Mouse (Mus musculus): Measurements from ENCODE around the gene Trio. TPM values are rescaled to one million over a fixed set of nuclear protein-coding genes. Genes with fewer than 3 reads are reported as not detected.

The Trio gene
- polyA plus RNA-seq, 1 experiment from 2014 or later, result 28.9 TPM

GRCm38 (mm10) chr15:27888153-27888552, 137.5 kb downstream of the Trio start:
- 60% methylated on average over 13 of the region's 13 CpGs for WGBS
- H3K36me3 ChIP-seq (ENCODE audit: insufficient read depth), result peaks cover 50% of the 10 kb centered on the region

GRCm38 (mm10) chr15:27886992-27887391, 138.7 kb downstream of the Trio start:
- Histone ChIP-seq H3K4me2 (no peak overlapping the region), H3K4me3 (ENCODE audit: low read depth, low read length) (no peak overlapping the region), H3K9ac (no peak overlapping the region), H3K27ac (ENCODE audit: low read depth) (no peak overlapping the region), H3K36me3 (ENCODE audit: insufficient read depth) (peaks cover 50% of the 10 kb centered on the region), H3K4me1 (ENCODE audit: insufficient read depth) (no peaks in the 10 kb centered on the region), H3K27me3 (ENCODE audit: insufficient read depth, low read length) (no peaks in the 10 kb centered on the region), H3K9me3 (ENCODE audit: low read depth, low read length) (no peaks in the 10 kb centered on the region)
- no peak for TF ChIP-seq CTCF (IDR thresholded peaks at IDR 0.05; ENCODE audit: low read depth)
- ATAC-seq (ENCODE audit: insufficient read depth) (no peak), DNase-seq (no peak)
- 60% methylated on average over 6 of the region's 6 CpGs for WGBS

More at GRCm38 (mm10) chr15:27888153-27888552, 137.5 kb downstream of the Trio start:
- ATAC-seq (ENCODE audit: insufficient read depth) (no peak), DNase-seq (no peak)
- Histone ChIP-seq H3K27ac (ENCODE audit: low read depth) (no peak overlapping the region), H3K4me1 (ENCODE audit: insufficient read depth) (no peaks in the 10 kb centered on the region), H3K9ac (no peak overlapping the region), H3K27me3 (ENCODE audit: insufficient read depth, low read length) (no peaks in the 10 kb centered on the region), H3K9me3 (ENCODE audit: low read depth, low read length) (no peaks in the 10 kb centered on the region), H3K4me3 (ENCODE audit: low read depth, low read length) (no peak overlapping the region), H3K4me2 (no peak overlapping the region)
- peak; percentile 56 for TF ChIP-seq CTCF (IDR thresholded peaks at IDR 0.05; ENCODE audit: low read depth)

- no peak overlapping the region for H3K9ac ChIP-seq
- TF ChIP-seq CTCF (IDR thresholded peaks at IDR 0.05; ENCODE audit: low read depth), result peak; percentile 90
- no peaks in the 10 kb centered on the region for H3K9me3 ChIP-seq (ENCODE audit: low read depth, low read length)
- ATAC-seq (ENCODE audit: insufficient read depth) (peak; percentile 75; the same call in 1 of the 2 replicates), DNase-seq (peak; percentile 93)
- H3K27me3 ChIP-seq (ENCODE audit: insufficient read depth, low read length), result no peaks in the 10 kb centered on the region
- peaks cover 50% of the 10 kb centered on the region for H3K36me3 ChIP-seq (ENCODE audit: insufficient read depth)
- H3K4me2 ChIP-seq, result no peak overlapping the region
- WGBS, result 69% methylated on average over 17 of the region's 17 CpGs
- H3K4me3 ChIP-seq (ENCODE audit: low read depth, low read length), result no peak overlapping the region
- no peaks in the 10 kb centered on the region for H3K4me1 ChIP-seq (ENCODE audit: insufficient read depth)
- H3K27ac ChIP-seq (ENCODE audit: low read depth), result no peak overlapping the region
These were observed 141.0 kb downstream of the Trio start for GRCm38 (mm10) chr15:27884347-27885250.

- Histone ChIP-seq H3K9me3 (ENCODE audit: low read depth, low read length) (no peaks in the 10 kb centered on the region), H3K4me3 (ENCODE audit: low read depth, low read length) (no peak overlapping the region), H3K27ac (ENCODE audit: low read depth) (no peak overlapping the region), H3K27me3 (ENCODE audit: insufficient read depth, low read length) (no peaks in the 10 kb centered on the region), H3K36me3 (ENCODE audit: insufficient read depth) (peaks cover 43% of the 10 kb centered on the region), H3K9ac (no peak overlapping the region), H3K4me1 (ENCODE audit: insufficient read depth) (no peaks in the 10 kb centered on the region), H3K4me2 (no peak overlapping the region)
- TF ChIP-seq CTCF (IDR thresholded peaks at IDR 0.05; ENCODE audit: low read depth), result no peak
- DNase-seq, result no peak
- 61% methylated on average over 3 of the region's 3 CpGs for WGBS
- no peak for ATAC-seq (ENCODE audit: insufficient read depth)
These were observed 141.8 kb downstream of the Trio start for GRCm38 (mm10) chr15:27883881-27884280.

GRCm38 (mm10) chr15:27882898-27883297, 142.8 kb downstream of the Trio start:
- TF ChIP-seq CTCF (IDR thresholded peaks at IDR 0.05; ENCODE audit: low read depth), result no peak
- DNase-seq (no peak), ATAC-seq (ENCODE audit: insufficient read depth) (no peak)
- H3K9ac ChIP-seq, result no peak overlapping the region
- H3K27ac ChIP-seq (ENCODE audit: low read depth), result no peak overlapping the region
- H3K4me3 ChIP-seq (ENCODE audit: low read depth, low read length), result no peak overlapping the region
- no peaks in the 10 kb centered on the region for H3K4me1 ChIP-seq (ENCODE audit: insufficient read depth)
- H3K36me3 ChIP-seq (ENCODE audit: insufficient read depth), result peaks cover 48% of the 10 kb centered on the region
- no peaks in the 10 kb centered on the region for H3K9me3 ChIP-seq (ENCODE audit: low read depth, low read length)
- no peaks in the 10 kb centered on the region for H3K27me3 ChIP-seq (ENCODE audit: insufficient read depth, low read length)
- no peak overlapping the region for H3K4me2 ChIP-seq
- WGBS, result 89% methylated on average over 14 of the region's 14 CpGs

- H3K27me3 ChIP-seq (ENCODE audit: insufficient read depth, low read length), result no peaks in the 10 kb centered on the region
- H3K4me1 ChIP-seq (ENCODE audit: insufficient read depth), result no peaks in the 10 kb centered on the region
- 66% methylated on average over 7 of the region's 7 CpGs for WGBS
- no peak overlapping the region for H3K4me3 ChIP-seq (ENCODE audit: low read depth, low read length)
- H3K9ac ChIP-seq, result no peak overlapping the region
- H3K9me3 ChIP-seq (ENCODE audit: low read depth, low read length), result no peaks in the 10 kb centered on the region
- DNase-seq, result no peak
- no peak overlapping the region for H3K27ac ChIP-seq (ENCODE audit: low read depth)
- ATAC-seq (ENCODE audit: insufficient read depth), result no peak
- peaks cover 51% of the 10 kb centered on the region for H3K36me3 ChIP-seq (ENCODE audit: insufficient read depth)
- no peak overlapping the region for H3K4me2 ChIP-seq
- TF ChIP-seq CTCF (IDR thresholded peaks at IDR 0.05; ENCODE audit: low read depth), result no peak
These were observed 147.8 kb downstream of the Trio start for GRCm38 (mm10) chr15:27877831-27878230.

GRCm38 (mm10) chr15:27876327-27876726, 149.3 kb downstream of the Trio start:
- ATAC-seq (ENCODE audit: insufficient read depth), result no peak
- Histone ChIP-seq H3K27ac (ENCODE audit: low read depth) (no peak overlapping the region), H3K9ac (no peak overlapping the region), H3K4me2 (no peak overlapping the region), H3K27me3 (ENCODE audit: insufficient read depth, low read length) (no peaks in the 10 kb centered on the region), H3K36me3 (ENCODE audit: insufficient read depth) (peaks cover 59% of the 10 kb centered on the region), H3K4me1 (ENCODE audit: insufficient read depth) (no peaks in the 10 kb centered on the region), H3K9me3 (ENCODE audit: low read depth, low read length) (no peaks in the 10 kb centered on the region), H3K4me3 (ENCODE audit: low read depth, low read length) (no peak overlapping the region)
- no peak for DNase-seq
- 77% methylated on average over 10 of the region's 10 CpGs for WGBS
- no peak for TF ChIP-seq CTCF (IDR thresholded peaks at IDR 0.05; ENCODE audit: low read depth)
